Mouse (Mus musculus): ENCODE data around the gene Rasgrf2. TPM values are rescaled to one million over a fixed set of nuclear protein-coding genes. Genes with fewer than 3 reads are reported as not detected.

The Rasgrf2 gene
- polyA plus RNA-seq, 1 experiment = 6.3 TPM

DNA sequence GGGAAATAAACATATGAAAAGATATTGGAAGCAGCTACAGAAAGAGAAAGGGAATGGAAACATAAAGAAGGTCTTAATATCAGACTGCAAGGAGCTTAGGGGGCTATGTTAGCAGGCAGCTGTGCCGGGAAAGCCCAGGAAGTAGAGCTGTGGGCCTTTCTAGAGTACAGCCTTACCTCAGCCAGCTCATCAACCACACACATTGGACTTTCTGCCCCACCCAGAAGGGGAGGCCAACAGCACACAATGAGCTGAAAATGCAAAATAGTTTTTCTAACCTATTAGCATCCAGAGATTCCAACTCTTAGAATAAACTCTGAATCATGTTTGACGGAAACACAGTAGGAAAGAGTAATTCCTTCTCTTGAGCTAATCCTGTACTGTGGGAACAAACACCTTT is 154.9 kb downstream of the Rasgrf2 start:
- no peak for DNase-seq
- Histone ChIP-seq H3K4me1 (replicated peaks; ENCODE audit: control insufficient read depth, insufficient read depth, low read length) (no peaks in the 10 kb centered on the region), H3K4me3 (ENCODE audit: control insufficient read depth, insufficient read depth, low read length) (no peak overlapping the region), H3K36me3 (ENCODE audit: control insufficient read depth, insufficient read depth, low read length) (no peaks in the 10 kb centered on the region), H3K27me3 (ENCODE audit: control insufficient read depth, insufficient read depth, low read length) (no peaks in the 10 kb centered on the region), H3K27ac (ENCODE audit: control insufficient read depth, insufficient read depth, low read length) (no peak overlapping the region)
- no peak for TF ChIP-seq POLR2A (IDR thresholded peaks at IDR 0.05; ENCODE audit: control insufficient read depth, extremely low read depth, insufficient read depth, low read length, poor library complexity)
- TF ChIP-seq CTCF (IDR thresholded peaks at IDR 0.05; ENCODE audit: borderline replicate concordance, control insufficient read depth, extremely low read depth, insufficient read depth, low read length, poor library complexity) = no peak
- 94% methylated on average over 2 of the region's 2 CpGs for WGBS

DNA sequence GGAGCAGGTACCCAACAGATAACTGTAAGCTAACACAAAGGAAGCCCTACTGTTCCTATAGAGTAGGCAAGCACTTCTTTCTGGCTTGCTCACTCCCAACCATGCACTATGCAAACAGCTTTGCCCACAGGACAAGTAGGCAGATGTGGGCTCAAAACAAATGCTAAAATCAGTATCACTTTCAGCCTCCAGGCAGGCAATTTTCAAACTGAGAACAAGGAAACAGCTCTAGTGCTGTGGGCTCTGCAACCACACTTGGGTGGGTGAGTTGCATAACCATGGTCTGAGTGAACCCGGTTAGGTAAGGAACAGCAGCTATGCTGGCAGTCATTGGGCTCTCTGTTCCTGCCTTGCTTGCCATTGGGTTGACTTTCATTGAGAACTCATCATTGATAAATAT is 157.3 kb downstream of the Rasgrf2 start:
- DNase-seq = no peak
- no peak overlapping the region for H3K4me3 ChIP-seq (ENCODE audit: control insufficient read depth, insufficient read depth, low read length)
- no peaks in the 10 kb centered on the region for H3K36me3 ChIP-seq (ENCODE audit: control insufficient read depth, insufficient read depth, low read length)
- no peak for TF ChIP-seq POLR2A (IDR thresholded peaks at IDR 0.05; ENCODE audit: control insufficient read depth, extremely low read depth, insufficient read depth, low read length, poor library complexity)
- no peak for TF ChIP-seq CTCF (IDR thresholded peaks at IDR 0.05; ENCODE audit: borderline replicate concordance, control insufficient read depth, extremely low read depth, insufficient read depth, low read length, poor library complexity)
- H3K4me1 ChIP-seq (replicated peaks; ENCODE audit: control insufficient read depth, insufficient read depth, low read length) = no peaks in the 10 kb centered on the region
- H3K27me3 ChIP-seq (ENCODE audit: control insufficient read depth, insufficient read depth, low read length) = no peaks in the 10 kb centered on the region
- H3K27ac ChIP-seq (ENCODE audit: control insufficient read depth, insufficient read depth, low read length) = no peak overlapping the region
- 73% methylated on average over 1 of the region's 1 CpGs for WGBS

DNA sequence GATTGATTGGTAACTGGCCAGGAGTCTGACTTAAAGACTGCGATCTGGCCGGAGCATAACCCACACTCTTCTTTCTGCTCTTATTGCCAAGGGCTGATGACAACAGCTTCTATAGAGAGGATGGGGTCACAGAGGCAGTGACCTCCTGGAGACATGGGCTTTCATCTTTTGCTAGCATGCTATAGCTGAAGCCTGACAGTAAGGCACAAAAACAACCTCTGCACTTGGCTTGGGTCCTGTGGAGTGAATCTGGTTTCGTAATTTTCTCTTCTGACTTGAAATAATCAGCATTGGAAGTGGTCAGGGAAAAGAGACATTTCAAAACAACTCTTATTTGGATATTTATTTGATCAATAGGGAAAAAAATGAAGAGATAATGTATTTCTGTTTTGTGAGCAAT is 160.2 kb downstream of the Rasgrf2 start:
- TF ChIP-seq CTCF (IDR thresholded peaks at IDR 0.05; ENCODE audit: borderline replicate concordance, control insufficient read depth, extremely low read depth, insufficient read depth, low read length, poor library complexity) = no peak
- no peak for TF ChIP-seq POLR2A (IDR thresholded peaks at IDR 0.05; ENCODE audit: control insufficient read depth, extremely low read depth, insufficient read depth, low read length, poor library complexity)
- Histone ChIP-seq H3K4me1 (replicated peaks; ENCODE audit: control insufficient read depth, insufficient read depth, low read length) (no peaks in the 10 kb centered on the region), H3K36me3 (ENCODE audit: control insufficient read depth, insufficient read depth, low read length) (no peaks in the 10 kb centered on the region), H3K27me3 (ENCODE audit: control insufficient read depth, insufficient read depth, low read length) (no peaks in the 10 kb centered on the region), H3K4me3 (ENCODE audit: control insufficient read depth, insufficient read depth, low read length) (no peak overlapping the region), H3K27ac (ENCODE audit: control insufficient read depth, insufficient read depth, low read length) (no peak overlapping the region)
- DNase-seq = no peak
- 95% methylated on average over 3 of the region's 3 CpGs for WGBS

DNA sequence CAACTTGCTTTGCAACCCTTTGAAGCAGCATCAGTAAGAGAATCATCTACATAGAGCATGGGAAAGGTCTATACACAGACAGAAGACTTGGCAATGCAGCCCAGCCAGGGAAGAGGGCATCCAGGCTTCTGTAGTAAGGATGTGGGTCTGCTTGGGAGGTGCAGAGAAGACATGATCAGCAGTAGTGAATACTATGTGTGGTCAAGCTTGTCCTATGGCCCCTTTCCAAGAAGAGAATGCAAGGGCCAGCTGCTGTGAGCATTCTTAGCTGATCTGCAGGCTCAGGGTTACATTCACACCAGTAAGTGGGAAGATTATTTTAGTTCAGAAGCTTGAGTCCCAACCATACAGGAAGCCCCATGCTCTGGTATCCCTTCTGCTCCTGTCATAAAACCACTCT is 175.0 kb downstream of the Rasgrf2 start:
- H3K27ac ChIP-seq (ENCODE audit: control insufficient read depth, insufficient read depth, low read length) = no peak overlapping the region
- no peak for DNase-seq

DNA sequence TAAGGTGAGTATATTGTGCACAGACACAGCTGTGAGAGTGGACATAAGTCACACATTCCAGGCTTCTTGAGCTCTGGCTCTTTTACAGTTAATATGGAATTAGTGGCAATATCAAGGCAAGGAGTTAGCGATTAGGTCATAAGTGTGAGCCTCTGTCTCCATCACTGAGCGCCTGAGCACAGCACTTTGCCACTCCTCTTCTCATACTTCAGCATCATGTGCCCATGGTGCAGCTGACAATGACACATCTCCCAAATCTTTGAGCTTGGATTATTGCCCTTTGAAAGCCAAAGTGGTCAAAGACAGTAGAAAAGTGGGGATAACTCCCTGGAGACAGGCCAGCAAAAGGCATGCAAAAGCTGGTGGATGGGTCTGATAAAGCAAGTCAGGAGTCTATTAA is 175.8 kb downstream of the Rasgrf2 start:
- no peak for DNase-seq

More for the DNA sequence above, 175.0 kb downstream of the Rasgrf2 start:
- Histone ChIP-seq H3K4me1 (replicated peaks; ENCODE audit: control insufficient read depth, insufficient read depth, low read length) (no peaks in the 10 kb centered on the region), H3K4me3 (ENCODE audit: control insufficient read depth, insufficient read depth, low read length) (no peak overlapping the region), H3K36me3 (ENCODE audit: control insufficient read depth, insufficient read depth, low read length) (no peaks in the 10 kb centered on the region), H3K27me3 (ENCODE audit: control insufficient read depth, insufficient read depth, low read length) (no peaks in the 10 kb centered on the region)
- TF ChIP-seq POLR2A (IDR thresholded peaks at IDR 0.05; ENCODE audit: control insufficient read depth, extremely low read depth, insufficient read depth, low read length, poor library complexity) (no peak), CTCF (IDR thresholded peaks at IDR 0.05; ENCODE audit: borderline replicate concordance, control insufficient read depth, extremely low read depth, insufficient read depth, low read length, poor library complexity) (no peak)

GRCm38 (mm10) chr13:91955175-91955574 is 176.3 kb downstream of the Rasgrf2 start:
- H3K27me3 ChIP-seq (ENCODE audit: control insufficient read depth, insufficient read depth, low read length) = no peaks in the 10 kb centered on the region
- no peaks in the 10 kb centered on the region for H3K36me3 ChIP-seq (ENCODE audit: control insufficient read depth, insufficient read depth, low read length)
- TF ChIP-seq CTCF (IDR thresholded peaks at IDR 0.05; ENCODE audit: borderline replicate concordance, control insufficient read depth, extremely low read depth, insufficient read depth, low read length, poor library complexity) (no peak), POLR2A (IDR thresholded peaks at IDR 0.05; ENCODE audit: control insufficient read depth, extremely low read depth, insufficient read depth, low read length, poor library complexity) (no peak)
- no peaks in the 10 kb centered on the region for H3K4me1 ChIP-seq (replicated peaks; ENCODE audit: control insufficient read depth, insufficient read depth, low read length)
- 90% methylated on average over 1 of the region's 1 CpGs for WGBS
- no peak overlapping the region for H3K4me3 ChIP-seq (ENCODE audit: control insufficient read depth, insufficient read depth, low read length)
- DNase-seq = no peak
- H3K27ac ChIP-seq (ENCODE audit: control insufficient read depth, insufficient read depth, low read length) = no peak overlapping the region

More for the DNA sequence above, 175.8 kb downstream of the Rasgrf2 start:
- Histone ChIP-seq H3K27me3 (ENCODE audit: control insufficient read depth, insufficient read depth, low read length) (no peaks in the 10 kb centered on the region), H3K4me1 (replicated peaks; ENCODE audit: control insufficient read depth, insufficient read depth, low read length) (no peaks in the 10 kb centered on the region), H3K27ac (ENCODE audit: control insufficient read depth, insufficient read depth, low read length) (no peak overlapping the region), H3K4me3 (ENCODE audit: control insufficient read depth, insufficient read depth, low read length) (no peak overlapping the region), H3K36me3 (ENCODE audit: control insufficient read depth, insufficient read depth, low read length) (no peaks in the 10 kb centered on the region)
- TF ChIP-seq CTCF (IDR thresholded peaks at IDR 0.05; ENCODE audit: borderline replicate concordance, control insufficient read depth, extremely low read depth, insufficient read depth, low read length, poor library complexity) (no peak), POLR2A (IDR thresholded peaks at IDR 0.05; ENCODE audit: control insufficient read depth, extremely low read depth, insufficient read depth, low read length, poor library complexity) (no peak)
- 98% methylated on average over 2 of the region's 2 CpGs for WGBS

GRCm38 (mm10) chr13:91940113-91940512 is 191.3 kb downstream of the Rasgrf2 start:
- H3K27me3 ChIP-seq (ENCODE audit: control insufficient read depth, insufficient read depth, low read length) = no peaks in the 10 kb centered on the region
- 96% methylated on average over 9 of the region's 9 CpGs for WGBS
- TF ChIP-seq POLR2A (IDR thresholded peaks at IDR 0.05; ENCODE audit: control insufficient read depth, extremely low read depth, insufficient read depth, low read length, poor library complexity) (no peak), CTCF (IDR thresholded peaks at IDR 0.05; ENCODE audit: borderline replicate concordance, control insufficient read depth, extremely low read depth, insufficient read depth, low read length, poor library complexity) (no peak)
- no peak overlapping the region for H3K4me3 ChIP-seq (ENCODE audit: control insufficient read depth, insufficient read depth, low read length)
- H3K4me1 ChIP-seq (replicated peaks; ENCODE audit: control insufficient read depth, insufficient read depth, low read length) = no peaks in the 10 kb centered on the region
- DNase-seq = no peak
- no peak overlapping the region for H3K27ac ChIP-seq (ENCODE audit: control insufficient read depth, insufficient read depth, low read length)
- no peaks in the 10 kb centered on the region for H3K36me3 ChIP-seq (ENCODE audit: control insufficient read depth, insufficient read depth, low read length)
